Mouse (Mus musculus) ES-E14 (cell line): ENCODE measurements around the gene Spg21. TPM values are rescaled to one million over a fixed set of nuclear protein-coding genes. Genes with fewer than 3 reads are reported as not detected.
A peak's percentile ranks its signal among the peaks of the same experiment; 100 is the strongest.

Experiments
- DNase-seq: peaks from one replicate; pipeline ENCODE4 v3.0.0-alpha.2; 2013; ENCODE audit warnings: low read depth, low spot score
- H3K27ac ChIP-seq: 2 replicates; pipeline ENCODE4 v1.5.1; 2012; ENCODE audit warnings: low read depth, mild to moderate bottlenecking, low read length, moderate library complexity, mixed read lengths; ENCODE audit not compliant: poor library complexity, insufficient read depth, severe bottlenecking
- H3K36me3 ChIP-seq: 2 replicates; pipeline ENCODE4 v1.6.1; 2012; ENCODE audit warnings: mild to moderate bottlenecking, low read length, moderate library complexity, mixed read lengths; ENCODE audit not compliant: control insufficient read depth, poor library complexity, insufficient read depth, severe bottlenecking
- H3K4me1 ChIP-seq, 2 experiments: fragments of 150-350 bp in 1 of 2; sonication (generic) in 1 of 2; 2 replicates each; pipeline ENCODE4 v1.6.1; 2012; ENCODE audit warnings: low read length in 2 of 2, mild to moderate bottlenecking in 1 of 2, mixed read lengths in 1 of 2; ENCODE audit not compliant: control insufficient read depth in 2 of 2, insufficient read depth in 2 of 2, poor library complexity in 1 of 2
- H3K4me3 ChIP-seq, 2 experiments: fragments of 150-350 bp in 1 of 2; sonication (generic) in 1 of 2; 2 replicates each; pipeline ENCODE4 v1.5.1; 2012; ENCODE audit warnings: low read length in 2 of 2, low read depth in 1 of 2, mild to moderate bottlenecking in 1 of 2, mixed read lengths in 1 of 2; ENCODE audit not compliant: insufficient read depth in 1 of 2, poor library complexity in 1 of 2, severe bottlenecking in 1 of 2
- H3K9ac ChIP-seq: 2 replicates; pipeline ENCODE4 v1.6.1; 2012; ENCODE audit warnings: low read depth, mild to moderate bottlenecking, low read length, mixed read lengths; ENCODE audit not compliant: poor library complexity, insufficient read depth, severe bottlenecking
- H3K9me3 ChIP-seq: fragments of 150-350 bp; sonication (generic); 2 replicates; pipeline ENCODE4 v1.6.1; 2012; ENCODE audit warnings: low read depth, mild to moderate bottlenecking, low read length; ENCODE audit not compliant: control insufficient read depth, insufficient read depth
- CHD2 ChIP-seq: IDR thresholded peaks from 2 replicates; pipeline ENCODE4 v1.6.1; 2014; ENCODE audit warnings: mild to moderate bottlenecking, low read depth, low read length, inconsistent platforms
- HCFC1 ChIP-seq: IDR thresholded peaks from 2 replicates; pipeline ENCODE4 v1.6.1; 2012; ENCODE audit warnings: low read length, inconsistent platforms, borderline replicate concordance; ENCODE audit not compliant: insufficient read depth
- MAFK ChIP-seq: IDR thresholded peaks from 2 replicates; pipeline ENCODE4 v1.6.1; 2014; ENCODE audit warnings: mild to moderate bottlenecking, low read depth, low read length, inconsistent platforms; ENCODE audit not compliant: insufficient read depth
- ZC3H11A ChIP-seq: IDR thresholded peaks from 2 replicates; pipeline ENCODE4 v1.6.1; 2012; ENCODE audit warnings: low read depth, mild to moderate bottlenecking, inconsistent platforms, low read length, borderline replicate concordance
- ZNF384 ChIP-seq: IDR thresholded peaks from 2 replicates; pipeline ENCODE4 v1.6.1; 2012; ENCODE audit warnings: low read depth, low read length, inconsistent platforms
- in situ Hi-C, 2 experiments: fragments of 600-800 bp; cut with MboI; formaldehyde crosslinking; loops; one replicate each; pipeline ENCODE4 v1.15.1; 2025; ENCODE audit warnings: low sequenced_read_pairs in 2 of 2, inconsistent platforms in 1 of 2; ENCODE audit not compliant: unreplicated experiment in 2 of 2
- total RNA-seq: library from RNA; depleted of rRNA; stranded (reverse); fragments of 300-350 nt; gene quantifications from 2 replicates; pipeline ENCODE4 v1.2.3, GENCODE M21; 2012

Spg21 gene
- total RNA-seq, 1 experiment = 31.7 TPM

DNA sequence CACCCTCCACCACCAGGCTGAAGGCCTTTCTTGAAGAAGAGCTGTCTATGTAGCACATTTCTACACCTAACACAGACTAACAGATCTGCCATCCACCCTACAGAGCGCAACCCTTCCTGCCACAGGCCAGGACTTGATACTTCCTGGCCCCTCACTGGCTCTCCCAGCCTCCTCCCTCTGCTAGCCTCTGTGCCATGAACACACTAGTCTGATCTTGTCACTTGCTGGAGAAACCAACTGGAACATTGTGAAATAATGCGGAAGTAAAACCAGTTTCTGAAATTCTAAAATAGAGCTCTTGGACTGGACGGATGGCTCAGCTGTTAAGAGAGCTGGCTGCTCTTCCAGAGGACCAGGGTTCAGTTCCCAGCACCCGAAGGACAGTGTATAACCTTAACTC, 32.1 kb downstream of the Spg21 start:
- in situ Hi-C loops = no loop called here
- Histone ChIP-seq H3K27ac (no peak overlapping the region), H3K4me1 (no peaks in the 10 kb centered on the region), H3K9me3 (no peaks in the 10 kb centered on the region), H3K9ac (no peak overlapping the region), H3K36me3 (peaks cover 1% of the 10 kb centered on the region; the same call in 1 of the 2 replicates), H3K4me3 (no peak overlapping the region)
- no peak for TF ChIP-seq ZC3H11A
- no peak for TF ChIP-seq ZNF384
- TF ChIP-seq CHD2 = no peak
- TF ChIP-seq MAFK = no peak
- TF ChIP-seq HCFC1 = no peak
- DNase-seq = no peak

DNA sequence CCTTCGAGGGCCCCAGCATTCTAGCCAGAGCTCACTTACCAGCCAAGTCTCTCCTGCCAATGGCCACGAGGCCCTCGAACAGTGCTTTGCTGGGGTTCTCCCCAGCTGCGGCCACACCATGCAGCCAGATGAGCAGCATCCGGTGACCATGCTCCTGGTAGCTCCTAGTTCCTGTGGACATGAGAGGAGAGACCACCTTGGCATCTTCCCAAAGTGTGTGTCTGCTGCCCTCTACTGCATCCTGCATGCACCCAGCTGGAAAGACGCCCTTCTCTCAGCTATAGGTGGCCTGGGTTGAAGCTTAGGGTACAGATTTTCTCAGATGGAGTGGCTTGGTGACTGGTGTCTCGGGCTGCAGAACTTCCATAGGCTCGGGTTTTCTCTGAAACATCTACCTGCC, 41.4 kb downstream of the Spg21 start:
- no peak overlapping the region for H3K27ac ChIP-seq
- DNase-seq = no peak

DNA sequence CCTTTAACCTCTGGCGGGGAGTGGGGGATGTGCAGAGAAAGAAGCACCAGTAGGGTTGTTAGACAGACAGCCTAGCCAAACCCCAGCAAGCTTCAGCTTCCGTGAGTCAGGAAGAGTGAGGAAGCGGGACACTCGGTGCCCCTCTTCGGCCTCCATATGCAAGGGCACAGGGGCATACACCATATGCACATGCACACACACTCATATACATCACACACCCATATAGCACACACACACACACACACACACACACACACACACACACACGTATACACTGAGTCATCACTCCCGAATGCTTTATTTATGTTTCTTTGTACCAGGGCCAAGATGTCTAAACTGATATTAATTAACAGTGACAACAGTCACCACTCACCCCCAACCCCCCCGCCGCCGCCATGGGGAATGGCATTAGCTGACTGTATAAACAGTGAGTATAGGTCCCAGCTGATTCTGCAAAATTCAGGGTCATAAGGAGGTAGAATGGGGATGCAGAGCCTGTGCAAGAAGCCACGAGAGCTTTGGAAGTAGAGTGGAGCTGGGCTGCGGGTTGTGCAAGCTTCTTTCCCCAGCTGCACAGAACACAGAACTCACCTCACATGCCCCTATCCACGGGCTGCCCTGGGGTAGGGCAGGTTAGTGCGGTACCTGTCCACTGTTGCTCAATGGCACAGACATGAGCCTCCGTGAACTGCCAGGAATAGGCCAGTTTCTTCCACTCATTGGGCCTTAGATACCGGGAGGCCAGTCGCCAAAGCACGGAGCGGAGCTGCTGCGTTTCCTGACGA, 42.2 kb downstream of the Spg21 start:
- no peaks in the 10 kb centered on the region for H3K9me3 ChIP-seq
- 0 out of 2 replicates have a peak overlapping the region, but pooled peaks have one; percentile 36 for H3K9ac ChIP-seq
- H3K4me3 ChIP-seq = no peak overlapping the region
- in situ Hi-C loops = no loop called here
- no peaks in the 10 kb centered on the region for H3K4me1 ChIP-seq
- H3K36me3 ChIP-seq = no peaks in the 10 kb centered on the region
- no peak for DNase-seq
- TF ChIP-seq ZC3H11A (no peak), CHD2 (no peak), MAFK (no peak), ZNF384 (no peak), HCFC1 (no peak)
- no peak overlapping the region for H3K27ac ChIP-seq

More for the DNA sequence above, 41.4 kb downstream of the Spg21 start:
- in situ Hi-C loops = no loop called here
- H3K4me3 ChIP-seq = no peak overlapping the region
- no peak for TF ChIP-seq CHD2
- TF ChIP-seq MAFK = no peak
- no peak for TF ChIP-seq HCFC1
- TF ChIP-seq ZC3H11A = no peak
- no peak for TF ChIP-seq ZNF384
- H3K9ac ChIP-seq = no peak overlapping the region
- no peaks in the 10 kb centered on the region for H3K9me3 ChIP-seq
- H3K36me3 ChIP-seq = no peaks in the 10 kb centered on the region
- H3K4me1 ChIP-seq = no peaks in the 10 kb centered on the region

DNA sequence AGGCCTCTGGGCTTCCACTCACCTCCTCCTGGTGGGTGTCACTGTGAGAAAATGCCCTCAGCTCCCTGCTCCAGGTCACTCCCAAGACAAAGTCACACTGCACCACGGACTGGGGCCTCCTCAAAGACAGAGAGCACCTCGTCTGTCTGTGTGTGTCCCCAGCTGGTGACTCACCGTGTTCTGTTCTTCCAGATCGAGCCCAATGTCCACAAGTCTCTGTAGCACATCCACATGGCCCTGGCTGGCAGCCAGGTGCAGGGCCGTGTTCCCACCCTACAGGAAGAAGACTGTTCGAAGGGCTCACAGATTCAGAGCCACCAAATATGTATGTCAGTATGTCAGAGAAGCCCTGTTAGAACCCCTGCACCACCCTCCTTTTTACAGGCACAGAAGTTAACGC, 47.7 kb downstream of the Spg21 start:
- Histone ChIP-seq H3K9ac (no peak overlapping the region), H3K9me3 (no peaks in the 10 kb centered on the region), H3K4me3 (no peak overlapping the region), H3K36me3 (no peaks in the 10 kb centered on the region), H3K4me1 (no peaks in the 10 kb centered on the region), H3K27ac (no peak overlapping the region)
- DNase-seq = no peak
- in situ Hi-C loops = no loop called here
- TF ChIP-seq HCFC1 (no peak), MAFK (no peak), CHD2 (no peak), ZC3H11A (no peak), ZNF384 (no peak)
